22 mouse cellular contexts compared by ENCODE assay signal in the genomic region with DNA sequence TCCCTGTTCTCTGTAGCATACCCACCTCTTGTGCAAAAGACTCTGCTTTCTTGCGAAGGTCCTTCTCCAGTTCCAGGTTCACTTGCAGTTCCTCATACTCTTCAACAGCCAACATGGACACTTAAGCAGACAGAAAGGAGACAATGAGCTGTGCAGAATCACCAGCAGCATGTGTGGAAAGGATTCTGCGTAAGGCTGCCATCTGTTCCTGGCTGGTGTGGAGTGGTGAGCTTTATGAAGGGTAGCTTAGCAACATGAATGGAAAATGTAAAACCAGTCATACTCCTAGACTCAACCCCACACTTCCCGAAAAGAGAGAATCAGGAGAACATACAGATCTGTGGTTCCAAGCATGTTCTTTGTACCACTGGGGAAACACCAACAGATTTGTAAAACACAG. TPM values are rescaled to one million over a fixed set of nuclear protein-coding genes. Genes with fewer than 3 reads are reported as not detected.
DNase-seq lines count a peak whose midpoint lies in the region; ATAC-seq and TF ChIP-seq lines count a peak whose summit lies in the region.
"Had no signal": no experiment of that assay in that cellular context is flagged by ENCODE, and none has a peak within 500 bp of the region (broad histone marks: within the 10 kb centered on the region; RNA-seq: fewer than 3 reads in every experiment).

No protein-coding gene starts in this region.

- DNase-seq in forebrain, embryonic 14.5 days (ENCODE audit: low spot score), result peak; percentile 63
- DNase-seq in midbrain, postnatal 0 days (ENCODE audit: low spot score), result peak; percentile 16
- DNase-seq in layer of hippocampus, adult 9-10 months (ENCODE audit: low spot score), result peak; percentile 59
- DNase-seq in right cerebral cortex, postnatal 25 days, result peak; percentile 59
- no peak for DNase-seq in embryo, embryonic 10 days (ENCODE audit: low spot score)
- DNase-seq: adrenal gland, postnatal 14 days; cerebellum, adult 18-20 months; cerebellum, postnatal 25 days; gastrocnemius, postnatal 36 days; lung, adult 2 months; retina, postnatal 1 day; thymus, adult 2 months had no signal

- no peak overlapping the region for H3K27ac ChIP-seq in forebrain, embryonic 14.5 days (ENCODE audit: low read depth, low read length)
- no peak overlapping the region for H3K27ac ChIP-seq in forebrain, embryonic 12.5 days
- H3K27ac ChIP-seq in midbrain, postnatal 0 days (ENCODE audit: low read depth, low read length), result no peak overlapping the region
- H3K27ac ChIP-seq in midbrain, embryonic 16.5 days (ENCODE audit: low read length), result no peak overlapping the region; the same call in 1 of the 2 replicates
- H3K27ac ChIP-seq in kidney, embryonic 15.5 days, result no peak overlapping the region
- H3K27ac ChIP-seq: hindbrain, postnatal 0 days; limb, embryonic 12.5 days; liver, embryonic 12.5 days; midbrain, embryonic 15.5 days; stomach, embryonic 15.5 days had no signal

- H3K4me1 ChIP-seq in forebrain, embryonic 14.5 days (ENCODE audit: control insufficient read depth, insufficient read depth, low read length), result no peaks in the 10 kb centered on the region
- no peaks in the 10 kb centered on the region for H3K4me1 ChIP-seq in forebrain, embryonic 12.5 days
- H3K4me1 ChIP-seq in midbrain, postnatal 0 days (ENCODE audit: insufficient read depth, low read length), result no peaks in the 10 kb centered on the region
- no peaks in the 10 kb centered on the region for H3K4me1 ChIP-seq in midbrain, embryonic 16.5 days (ENCODE audit: control insufficient read depth, insufficient read depth, low read length)
- H3K4me1 ChIP-seq in kidney, embryonic 15.5 days, result no peaks in the 10 kb centered on the region
- H3K4me1 ChIP-seq: limb, embryonic 12.5 days; liver, embryonic 12.5 days; midbrain, embryonic 15.5 days; stomach, embryonic 15.5 days had no signal

- H3K4me2 ChIP-seq in forebrain, embryonic 14.5 days (ENCODE audit: low read length), result no peak overlapping the region
- no peak overlapping the region for H3K4me2 ChIP-seq in forebrain, embryonic 12.5 days
- H3K4me2 ChIP-seq in midbrain, postnatal 0 days (ENCODE audit: low read depth, low read length, poor library complexity, severe bottlenecking), result no peak overlapping the region
- H3K4me2 ChIP-seq in midbrain, embryonic 16.5 days (ENCODE audit: low read length), result no peak overlapping the region
- H3K4me2 ChIP-seq in kidney, embryonic 15.5 days, result no peak overlapping the region
- H3K4me2 ChIP-seq: limb, embryonic 12.5 days; liver, embryonic 12.5 days; midbrain, embryonic 15.5 days; stomach, embryonic 15.5 days had no signal

- no peak for TF ChIP-seq CTCF in midbrain, postnatal 0 days (IDR thresholded peaks at IDR 0.05)

- no peak overlapping the region for H3K9ac ChIP-seq in forebrain, embryonic 14.5 days (ENCODE audit: low read length)
- H3K9ac ChIP-seq in forebrain, embryonic 12.5 days, result no peak overlapping the region
- no peak overlapping the region for H3K9ac ChIP-seq in midbrain, postnatal 0 days (replicated peaks; ENCODE audit: low read length, poor library complexity, severe bottlenecking)
- H3K9ac ChIP-seq in midbrain, embryonic 16.5 days (ENCODE audit: low read depth, low read length), result no peak overlapping the region
- no peak overlapping the region for H3K9ac ChIP-seq in kidney, embryonic 15.5 days
- H3K9ac ChIP-seq: limb, embryonic 12.5 days; liver, embryonic 12.5 days; midbrain, embryonic 15.5 days; stomach, embryonic 15.5 days had no signal

- ATAC-seq in forebrain, embryonic 14.5 days, result peak; percentile 67; the same call in 1 of the 2 replicates
- ATAC-seq in forebrain, embryonic 12.5 days (ENCODE audit: low FRiP score), result no peak
- no peak for ATAC-seq in midbrain, postnatal 0 days (ENCODE audit: low FRiP score)
- ATAC-seq in midbrain, embryonic 16.5 days, result no peak
- no peak for ATAC-seq in kidney, embryonic 15.5 days (replicated peaks; ENCODE audit: low FRiP score)
- ATAC-seq: hindbrain, postnatal 0 days; intestine, postnatal 0 days; liver, embryonic 12.5 days; midbrain, embryonic 15.5 days had no signal

- 83% methylated on average over 3 of the region's 3 CpGs for WGBS in forebrain, embryonic 14.5 days
- 93% methylated on average over 3 of the region's 3 CpGs for WGBS in forebrain, embryonic 12.5 days
- 85% methylated on average over 3 of the region's 3 CpGs for WGBS in midbrain, postnatal 0 days
- 80% methylated on average over 3 of the region's 3 CpGs for WGBS in midbrain, embryonic 16.5 days
- 93% methylated on average over 3 of the region's 3 CpGs for WGBS in kidney, embryonic 15.5 days

- H3K9me3 ChIP-seq in forebrain, embryonic 14.5 days (replicated peaks; ENCODE audit: control insufficient read depth, low read length), result no peaks in the 10 kb centered on the region
- no peaks in the 10 kb centered on the region for H3K9me3 ChIP-seq in forebrain, embryonic 12.5 days
- H3K9me3 ChIP-seq in midbrain, postnatal 0 days (ENCODE audit: low read length), result no peaks in the 10 kb centered on the region
- no peaks in the 10 kb centered on the region for H3K9me3 ChIP-seq in midbrain, embryonic 16.5 days (replicated peaks; ENCODE audit: control insufficient read depth, low read length, poor library complexity, severe bottlenecking)
- no peaks in the 10 kb centered on the region for H3K9me3 ChIP-seq in kidney, embryonic 15.5 days (replicated peaks)
- H3K9me3 ChIP-seq: G1E; limb, embryonic 12.5 days; liver, embryonic 12.5 days; midbrain, embryonic 15.5 days; stomach, embryonic 15.5 days had no signal

- H3K4me3 ChIP-seq in forebrain, embryonic 14.5 days (ENCODE audit: low read depth, low read length), result no peak overlapping the region
- H3K4me3 ChIP-seq in forebrain, embryonic 12.5 days (replicated peaks), result no peak overlapping the region
- H3K4me3 ChIP-seq in midbrain, postnatal 0 days (ENCODE audit: low read depth, low read length), result no peak overlapping the region
- no peak overlapping the region for H3K4me3 ChIP-seq in midbrain, embryonic 16.5 days (ENCODE audit: low read depth, low read length)
- no peak overlapping the region for H3K4me3 ChIP-seq in kidney, embryonic 15.5 days (replicated peaks)
- H3K4me3 ChIP-seq: limb, embryonic 12.5 days; liver, embryonic 12.5 days; midbrain, embryonic 15.5 days; stomach, embryonic 15.5 days had no signal

- H3K36me3 ChIP-seq in forebrain, embryonic 14.5 days (ENCODE audit: control insufficient read depth, insufficient read depth, low read length), result peaks cover 25% of the 10 kb centered on the region; the same call in 1 of the 2 replicates
- H3K36me3 ChIP-seq in forebrain, embryonic 12.5 days (replicated peaks), result no peaks in the 10 kb centered on the region
- peaks cover 16% of the 10 kb centered on the region for H3K36me3 ChIP-seq in midbrain, postnatal 0 days (ENCODE audit: insufficient read depth, low read length)
- H3K36me3 ChIP-seq in midbrain, embryonic 16.5 days (ENCODE audit: control insufficient read depth, insufficient read depth, low read length), result peaks cover 5% of the 10 kb centered on the region
- no peaks in the 10 kb centered on the region for H3K36me3 ChIP-seq in kidney, embryonic 15.5 days
- H3K36me3 ChIP-seq: G1E; limb, embryonic 12.5 days; liver, embryonic 12.5 days; stomach, embryonic 15.5 days had no signal

- H3K27me3 ChIP-seq in forebrain, embryonic 14.5 days (replicated peaks; ENCODE audit: control insufficient read depth, insufficient read depth, low read length), result no peaks in the 10 kb centered on the region
- H3K27me3 ChIP-seq in forebrain, embryonic 12.5 days, result peaks cover 11% of the 10 kb centered on the region; the same call in 1 of the 2 replicates
- H3K27me3 ChIP-seq in midbrain, postnatal 0 days (ENCODE audit: insufficient read depth, low read length), result no peaks in the 10 kb centered on the region
- H3K27me3 ChIP-seq in midbrain, embryonic 16.5 days (ENCODE audit: control insufficient read depth, insufficient read depth, low read depth, low read length), result no peaks in the 10 kb centered on the region
- H3K27me3 ChIP-seq in kidney, embryonic 15.5 days, result no peaks in the 10 kb centered on the region
- H3K27me3 ChIP-seq: limb, embryonic 12.5 days; liver, embryonic 12.5 days; midbrain, embryonic 15.5 days; stomach, embryonic 15.5 days had no signal

RNA-seq across cellular contexts. Expression of a gene that starts 47.8 kb away (rescaled TPM):
- polyA plus RNA-seq in forebrain, embryonic 14.5 days (2014; fragmentation: Nextera tagmentation; extraction: Ambion mirVana), result 48.3 and 61.8 TPM in 2 replicates
- 11.2 and 14.2 TPM in 2 replicates for polyA plus RNA-seq in forebrain, embryonic 12.5 days (2016; fragmentation: Nextera tagmentation; extraction: Ambion mirVana)
- 69.8 and 70.9 TPM in 2 replicates for total RNA-seq in midbrain, postnatal 0 days (2014; rRNA removed)
- polyA plus RNA-seq in midbrain, postnatal 0 days (2015; fragmentation: Nextera tagmentation; extraction: Ambion mirVana), result 67.5 and 68.1 TPM in 2 replicates
- 56.5 and 63.4 TPM in 2 replicates for polyA plus RNA-seq in midbrain, embryonic 16.5 days (2015; fragmentation: Nextera tagmentation; extraction: Ambion mirVana)
- 2.0 and 2.3 TPM in 2 replicates for polyA plus RNA-seq in kidney, embryonic 15.5 days (2015; fragmentation: Nextera tagmentation; extraction: Ambion mirVana)
- polyA plus RNA-seq: G1E had no signal
